Mouse (Mus musculus): ENCODE measurements around the gene As3mt.

Gene As3mt

GRCm38 (mm10) chr19:46789782-46790181, 82.5 kb downstream of the As3mt start:
- no peak for DNase-seq (ENCODE audit: low spot score)

Measured in ovary, postnatal 14 days (tissue).